Mouse (Mus musculus) midbrain, embryonic 15.5 days (tissue): Measurements from ENCODE around the gene Sort1. TPM values are rescaled to one million over a fixed set of nuclear protein-coding genes. Genes with fewer than 3 reads are reported as not detected.
A peak's percentile ranks its signal among the peaks of the same experiment; 100 is the strongest.

Experiments
- ATAC-seq: fragments of 200-750 bp; cut with Nextera tagmentation; replicated peaks from 2 replicates; pipeline ENCODE4 v1.8.0; 2017; ENCODE audit warnings: moderate TSS enrichment
- H3K27ac ChIP-seq: fragments of 300-500 bp; sonication (generic); 2 replicates; pipeline ENCODE4 v1.5.1; 2015; ENCODE audit warnings: mild to moderate bottlenecking, inconsistent platforms
- H3K27me3 ChIP-seq: fragments of 300-500 bp; sonication (generic); replicated peaks from 2 replicates; pipeline ENCODE4 v1.6.1; 2015; ENCODE audit warnings: inconsistent platforms
- H3K36me3 ChIP-seq: fragments of 300-500 bp; sonication (generic); replicated peaks from 2 replicates; pipeline ENCODE4 v1.6.1; 2015; ENCODE audit warnings: inconsistent platforms
- H3K4me1 ChIP-seq: fragments of 300-500 bp; sonication (generic); 2 replicates; pipeline ENCODE4 v1.6.1; 2015; ENCODE audit warnings: inconsistent platforms
- H3K4me2 ChIP-seq: fragments of 300-500 bp; sonication (generic); 2 replicates; pipeline ENCODE4 v1.6.1; 2015; ENCODE audit warnings: inconsistent platforms, mild to moderate bottlenecking, moderate library complexity
- H3K4me3 ChIP-seq: fragments of 300-500 bp; sonication (generic); 2 replicates; pipeline ENCODE4 v1.5.1; 2015; ENCODE audit warnings: mild to moderate bottlenecking, inconsistent platforms
- H3K9ac ChIP-seq: fragments of 300-500 bp; sonication (generic); 2 replicates; pipeline ENCODE4 v1.6.1; 2015; ENCODE audit warnings: mild to moderate bottlenecking, inconsistent platforms
- H3K9me3 ChIP-seq: fragments of 300-500 bp; sonication (generic); 2 replicates; pipeline ENCODE4 v1.6.1; 2016; ENCODE audit warnings: inconsistent platforms
- WGBS: fragments of 180-500 bp; shearing (Covaris S2); methylation state at CpG from one replicate; pipeline ENCODE4 v1.1.7; 2015; ENCODE audit warnings: mixed read lengths; 5-methylcytosine and 5-hydroxymethylcytosine counted together
- polyA plus RNA-seq: library from polyadenylated mRNA; unstranded; fragments of >200 nt; fragmentation: Nextera tagmentation; extraction: Ambion mirVana; gene quantifications from 2 replicates; pipeline ENCODE4 v1.2.1, GENCODE M21; 2015

Sort1 gene
- polyA plus RNA-seq, 1 experiment from 2014 or later: 22.3 TPM

DNA sequence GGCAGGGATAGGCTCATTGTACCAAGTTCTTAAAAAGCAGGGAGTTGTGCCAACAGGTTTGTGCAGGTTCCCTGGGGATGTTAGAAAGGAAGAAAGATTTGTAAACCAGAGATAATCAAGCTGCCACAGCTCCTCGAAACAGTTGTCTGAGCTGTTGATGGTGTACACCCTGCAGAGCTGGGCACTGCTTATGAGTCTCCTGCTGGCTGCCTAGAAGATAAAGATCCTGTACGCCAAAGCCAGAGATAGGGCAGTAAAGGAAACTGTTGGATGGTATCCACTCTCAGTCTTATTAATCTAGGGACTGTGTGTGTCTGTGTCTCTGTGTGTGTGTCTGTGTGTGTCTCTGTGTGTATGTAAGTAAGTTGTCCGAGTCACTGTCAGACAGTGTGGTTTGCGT, 37.8 kb downstream of the Sort1 start:
- no peak for ATAC-seq
- Histone ChIP-seq H3K9ac (no peak overlapping the region), H3K36me3 (peaks cover 4% of the 10 kb centered on the region; the same call in 1 of the 2 replicates), H3K27ac (no peak overlapping the region), H3K4me3 (no peak overlapping the region), H3K4me2 (no peak overlapping the region), H3K4me1 (no peaks in the 10 kb centered on the region), H3K9me3 (no peaks in the 10 kb centered on the region), H3K27me3 (no peaks in the 10 kb centered on the region)
- WGBS: 74% methylated on average over 4 of the region's 4 CpGs

DNA sequence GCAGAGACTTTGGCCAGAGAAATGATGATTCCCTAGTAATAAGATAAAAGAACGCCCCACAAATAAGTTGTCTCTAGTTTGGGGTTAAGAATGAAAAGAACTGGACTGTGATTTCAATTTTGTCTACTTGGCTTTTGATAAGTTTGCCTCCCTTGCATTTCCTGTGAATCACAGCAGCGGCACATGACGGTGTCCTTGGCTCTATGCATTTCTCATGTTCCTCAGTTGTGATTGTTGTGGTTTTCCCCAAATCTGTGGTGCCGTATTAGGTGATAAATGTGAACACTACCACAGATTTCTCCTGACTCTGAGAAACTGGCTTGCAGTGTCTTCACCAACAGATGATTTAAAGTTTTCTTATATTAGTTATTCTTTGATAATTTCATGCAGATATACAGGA, 38.3 kb downstream of the Sort1 start:
- WGBS: 92% methylated on average over 4 of the region's 4 CpGs
- Histone ChIP-seq H3K27ac (no peak overlapping the region), H3K9me3 (no peaks in the 10 kb centered on the region), H3K27me3 (no peaks in the 10 kb centered on the region), H3K36me3 (peaks cover 4% of the 10 kb centered on the region; the same call in 1 of the 2 replicates), H3K4me3 (no peak overlapping the region), H3K4me1 (no peaks in the 10 kb centered on the region), H3K9ac (no peak overlapping the region), H3K4me2 (no peak overlapping the region)
- no peak for ATAC-seq

DNA sequence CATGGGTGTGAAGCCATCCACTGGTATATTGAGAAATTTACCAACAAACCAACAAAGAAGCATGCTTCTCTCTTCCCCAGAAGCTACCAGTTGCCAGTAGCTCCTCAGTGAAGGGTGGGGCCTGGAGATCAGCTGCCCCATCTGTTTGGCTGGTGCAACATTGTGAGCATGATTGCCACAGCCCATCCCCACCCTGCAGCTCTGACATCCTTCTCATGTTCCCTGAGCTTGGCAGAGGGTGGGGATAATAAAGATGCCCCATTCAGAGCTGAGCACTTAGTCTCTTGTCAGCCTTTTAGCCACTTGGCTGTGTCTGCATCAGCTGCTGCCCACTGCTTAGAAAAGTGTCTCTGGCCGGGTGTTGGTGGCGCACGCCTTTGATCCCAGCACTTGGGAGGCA, 39.1 kb downstream of the Sort1 start:
- Histone ChIP-seq H3K4me2 (no peak overlapping the region), H3K4me3 (no peak overlapping the region), H3K27me3 (no peaks in the 10 kb centered on the region), H3K4me1 (no peaks in the 10 kb centered on the region), H3K36me3 (peaks cover 8% of the 10 kb centered on the region), H3K27ac (no peak overlapping the region), H3K9ac (no peak overlapping the region), H3K9me3 (no peaks in the 10 kb centered on the region)
- WGBS: 83% methylated on average over 3 of the region's 3 CpGs
- ATAC-seq: no peak

DNA sequence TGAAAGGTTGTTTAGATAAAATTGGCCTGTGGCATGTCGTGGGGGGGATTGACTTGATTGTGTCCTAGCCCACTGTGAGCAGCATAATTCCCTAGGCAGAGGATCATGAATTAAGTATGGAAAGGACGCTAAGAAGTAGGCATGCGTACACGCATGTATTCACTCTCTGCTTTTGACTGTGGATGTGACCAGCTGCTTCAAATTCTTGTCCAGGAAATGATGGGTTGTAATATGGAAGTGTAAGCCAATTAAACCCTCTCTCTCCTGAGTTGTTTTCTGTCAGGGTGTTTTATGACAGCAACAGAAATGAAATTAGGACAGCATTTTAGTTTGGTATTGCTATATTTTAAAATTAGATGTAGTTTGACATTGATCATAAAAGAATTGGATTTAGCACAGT, 41.0 kb downstream of the Sort1 start:
- H3K4me3 ChIP-seq: no peak overlapping the region
- no peaks in the 10 kb centered on the region for H3K27me3 ChIP-seq
- WGBS: 74% methylated on average over 4 of the region's 4 CpGs
- no peak overlapping the region for H3K4me2 ChIP-seq
- no peaks in the 10 kb centered on the region for H3K9me3 ChIP-seq
- no peak overlapping the region for H3K9ac ChIP-seq
- no peak for ATAC-seq
- H3K36me3 ChIP-seq: peaks cover 14% of the 10 kb centered on the region
- H3K4me1 ChIP-seq: no peaks in the 10 kb centered on the region
- no peak overlapping the region for H3K27ac ChIP-seq

DNA sequence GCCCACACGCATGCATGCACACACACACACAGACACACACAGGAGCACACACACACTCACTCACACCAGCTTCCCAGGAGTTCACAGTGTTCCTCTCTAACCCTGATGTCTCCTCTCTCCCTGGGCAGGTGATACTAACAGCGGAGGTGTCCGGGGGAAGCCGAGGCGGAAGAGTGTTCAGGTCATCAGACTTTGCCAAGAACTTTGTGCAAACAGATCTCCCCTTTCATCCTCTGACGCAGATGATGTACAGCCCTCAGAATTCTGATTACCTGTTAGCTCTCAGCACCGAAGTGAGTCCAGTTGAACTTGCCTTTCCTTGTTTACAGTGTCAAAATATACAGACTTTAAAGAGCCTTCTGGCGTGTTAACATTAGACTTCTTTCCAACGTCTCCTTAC, 41.6 kb downstream of the Sort1 start:
- Histone ChIP-seq H3K27ac (no peak overlapping the region), H3K4me1 (no peaks in the 10 kb centered on the region), H3K27me3 (no peaks in the 10 kb centered on the region), H3K9me3 (no peaks in the 10 kb centered on the region), H3K4me3 (no peak overlapping the region), H3K9ac (no peak overlapping the region), H3K4me2 (no peak overlapping the region), H3K36me3 (peaks cover 19% of the 10 kb centered on the region)
- no peak for ATAC-seq
- 95% methylated on average over 9 of the region's 9 CpGs for WGBS

DNA sequence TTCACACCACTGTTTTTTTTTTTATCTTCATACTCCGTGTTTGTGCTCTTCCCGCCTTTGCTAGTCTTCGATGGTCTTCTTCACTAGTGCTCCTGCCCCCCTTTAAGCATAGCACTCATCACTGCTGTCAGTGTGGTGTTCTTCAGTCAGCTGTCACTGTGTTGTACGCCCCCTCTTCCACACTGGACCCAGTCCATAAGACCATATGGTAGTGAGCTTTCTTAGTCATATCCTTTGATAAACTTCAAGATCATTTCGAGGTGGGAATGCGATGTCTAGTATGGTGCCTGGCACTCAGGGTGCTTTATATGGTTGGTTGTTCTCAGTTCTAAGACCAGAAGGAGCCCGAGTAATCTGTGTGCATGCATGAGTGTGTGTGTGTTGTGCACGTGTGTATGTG, 43.4 kb downstream of the Sort1 start:
- H3K9ac ChIP-seq: no peak overlapping the region
- no peak overlapping the region for H3K4me2 ChIP-seq
- H3K9me3 ChIP-seq: no peaks in the 10 kb centered on the region
- H3K4me1 ChIP-seq: no peaks in the 10 kb centered on the region
- ATAC-seq: no peak
- no peaks in the 10 kb centered on the region for H3K27me3 ChIP-seq
- H3K4me3 ChIP-seq: no peak overlapping the region
- peaks cover 25% of the 10 kb centered on the region for H3K36me3 ChIP-seq
- 96% methylated on average over 8 of the region's 8 CpGs for WGBS
- H3K27ac ChIP-seq: no peak overlapping the region

DNA sequence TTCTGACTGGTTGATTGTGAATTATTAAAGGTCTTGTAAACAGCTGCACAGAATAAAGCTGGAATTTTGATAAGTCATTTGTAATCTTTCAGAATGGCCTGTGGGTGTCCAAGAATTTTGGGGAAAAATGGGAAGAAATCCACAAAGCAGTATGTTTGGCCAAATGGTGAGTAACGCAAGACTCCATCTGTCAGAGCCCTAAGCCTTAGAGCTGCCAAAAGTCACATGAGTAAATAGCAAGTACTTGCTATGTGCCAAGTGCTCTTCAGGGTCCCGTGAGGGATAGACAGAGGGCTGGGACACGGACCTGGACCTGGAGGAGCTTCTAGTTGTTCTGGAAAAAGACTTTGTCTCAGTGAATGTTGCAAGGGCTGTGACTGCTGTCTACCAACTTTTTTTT, 44.0 kb downstream of the Sort1 start:
- no peak overlapping the region for H3K4me3 ChIP-seq
- H3K4me1 ChIP-seq: no peaks in the 10 kb centered on the region

DNA sequence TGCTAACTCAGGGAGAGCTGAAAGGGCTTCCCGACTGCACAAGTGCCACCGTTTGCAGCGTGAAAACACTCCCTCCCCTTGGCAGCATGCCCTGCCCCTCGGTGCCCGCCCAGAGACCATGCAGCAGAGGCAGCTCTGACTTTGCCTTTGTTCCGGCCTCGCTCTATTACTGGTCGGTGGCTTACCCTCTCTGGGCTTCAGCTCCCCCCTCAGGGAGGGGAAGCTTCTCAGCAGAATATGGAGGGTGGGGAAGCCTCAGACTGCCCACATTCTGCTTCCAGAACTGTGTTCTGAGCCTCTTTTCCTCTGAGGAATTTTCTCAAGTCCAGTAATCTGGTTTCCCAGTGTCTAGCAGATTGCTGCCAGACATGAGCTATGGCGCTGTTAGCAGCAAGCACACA, 44.6 kb downstream of the Sort1 start:
- H3K9ac ChIP-seq: no peak overlapping the region
- no peak overlapping the region for H3K27ac ChIP-seq
- ATAC-seq: 0 out of 2 replicates have a peak, but pooled peaks have one; percentile 48
- no peaks in the 10 kb centered on the region for H3K9me3 ChIP-seq
- WGBS: 50% methylated on average over 9 of the region's 9 CpGs
- H3K4me1 ChIP-seq: no peaks in the 10 kb centered on the region
- no peaks in the 10 kb centered on the region for H3K27me3 ChIP-seq
- no peak overlapping the region for H3K4me2 ChIP-seq
- peaks cover 33% of the 10 kb centered on the region for H3K36me3 ChIP-seq
- H3K4me3 ChIP-seq: no peak overlapping the region

More for the DNA sequence above, 44.0 kb downstream of the Sort1 start:
- ATAC-seq: no peak
- Histone ChIP-seq H3K4me2 (no peak overlapping the region), H3K27me3 (no peaks in the 10 kb centered on the region), H3K36me3 (peaks cover 31% of the 10 kb centered on the region), H3K9me3 (no peaks in the 10 kb centered on the region), H3K27ac (no peak overlapping the region), H3K9ac (no peak overlapping the region)
- WGBS: 82% methylated on average over 3 of the region's 3 CpGs

DNA sequence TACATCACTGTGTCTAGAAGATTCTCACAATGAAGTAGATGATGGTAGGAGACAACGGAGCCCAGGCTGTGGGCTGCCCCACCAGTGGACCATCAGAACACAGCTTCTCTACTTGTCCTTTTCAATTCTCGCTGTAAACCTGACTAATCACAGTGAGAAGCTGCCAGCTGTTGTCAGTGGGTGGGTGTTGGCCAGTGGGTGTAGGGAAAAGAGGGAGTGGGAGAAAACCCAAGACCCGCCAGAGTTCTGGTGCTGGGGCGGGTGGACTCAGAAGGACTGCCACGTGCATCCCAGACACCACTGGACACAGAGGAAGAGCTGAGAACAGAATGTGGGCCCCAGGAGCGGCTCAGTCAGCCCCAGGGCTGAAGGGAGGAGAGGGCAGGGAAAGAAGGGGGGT, 46.9 kb downstream of the Sort1 start:
- 96% methylated on average over 6 of the region's 6 CpGs for WGBS
- no peak overlapping the region for H3K4me3 ChIP-seq
- H3K9ac ChIP-seq: no peak overlapping the region
- H3K9me3 ChIP-seq: no peaks in the 10 kb centered on the region
- no peak overlapping the region for H3K4me2 ChIP-seq
- no peaks in the 10 kb centered on the region for H3K4me1 ChIP-seq
- ATAC-seq: no peak
- no peak overlapping the region for H3K27ac ChIP-seq
- no peaks in the 10 kb centered on the region for H3K27me3 ChIP-seq
- H3K36me3 ChIP-seq: peaks cover 41% of the 10 kb centered on the region

DNA sequence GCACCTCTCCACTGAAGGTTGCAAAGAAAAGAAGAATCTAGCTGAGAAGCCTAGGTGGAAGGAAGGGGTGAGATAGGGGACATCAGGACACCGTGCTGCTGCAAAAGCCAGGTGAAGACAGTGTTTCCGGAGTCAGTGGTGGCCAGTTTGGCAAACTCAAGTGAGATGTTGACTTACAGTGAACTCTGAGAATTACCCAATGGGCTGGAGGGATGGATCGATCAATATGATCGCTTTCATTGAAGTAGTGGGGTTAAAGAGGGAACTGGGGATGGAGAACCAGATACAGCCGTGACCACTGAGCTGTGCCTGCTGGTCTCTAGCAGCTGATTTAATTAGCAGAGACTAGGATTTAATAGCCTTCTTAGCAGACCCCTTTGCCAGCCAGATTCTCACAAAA, 53.0 kb downstream of the Sort1 start:
- Histone ChIP-seq H3K9me3 (no peaks in the 10 kb centered on the region), H3K36me3 (peaks cover 60% of the 10 kb centered on the region), H3K4me2 (no peak overlapping the region), H3K27ac (no peak overlapping the region), H3K27me3 (no peaks in the 10 kb centered on the region), H3K4me1 (no peaks in the 10 kb centered on the region), H3K9ac (no peak overlapping the region), H3K4me3 (no peak overlapping the region)
- no peak for ATAC-seq
- 94% methylated on average over 5 of the region's 5 CpGs for WGBS

DNA sequence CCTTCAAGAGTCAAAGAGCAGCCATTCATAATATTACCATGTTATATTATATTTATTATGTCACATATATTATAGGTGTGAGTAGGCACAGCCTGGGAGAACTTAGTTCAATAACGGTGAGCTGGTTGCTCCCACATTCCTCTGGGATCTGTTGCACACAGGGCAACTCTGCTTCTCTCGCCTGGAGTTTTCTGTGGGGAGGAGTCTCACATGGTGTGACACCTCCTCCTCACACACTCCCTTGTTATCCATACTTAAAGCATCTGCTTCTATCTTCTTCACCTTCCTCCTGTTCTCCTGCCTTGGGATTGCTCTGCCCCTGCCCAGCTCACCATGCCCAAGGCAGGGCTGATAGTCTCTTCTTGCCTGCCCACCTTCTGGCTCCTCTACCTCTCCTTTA, 57.2 kb downstream of the Sort1 start:
- Histone ChIP-seq H3K9ac (no peak overlapping the region), H3K36me3 (peaks cover 63% of the 10 kb centered on the region), H3K4me3 (no peak overlapping the region), H3K27ac (no peak overlapping the region), H3K27me3 (no peaks in the 10 kb centered on the region), H3K4me2 (no peak overlapping the region), H3K9me3 (no peaks in the 10 kb centered on the region), H3K4me1 (no peaks in the 10 kb centered on the region)
- no peak for ATAC-seq
- WGBS: 82% methylated on average over 2 of the region's 2 CpGs

DNA sequence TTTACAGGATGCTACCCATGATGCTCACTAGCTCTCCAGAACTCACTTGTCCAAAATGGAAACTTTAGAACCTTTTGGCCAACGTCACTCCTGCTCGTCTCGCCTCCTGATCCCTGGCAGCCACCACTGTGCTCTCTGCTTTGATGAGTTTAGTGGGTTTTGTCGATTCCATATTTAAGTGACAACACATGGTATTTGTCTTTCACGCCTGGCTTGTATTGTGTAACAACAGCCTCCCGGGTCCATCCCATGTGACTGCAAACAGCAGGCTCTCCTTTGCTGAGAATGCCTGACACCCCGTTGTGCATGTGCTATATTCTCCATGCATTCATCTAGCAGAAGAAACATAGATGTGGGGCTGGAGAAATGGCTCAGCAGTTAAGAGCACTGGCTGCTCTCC, 58.3 kb downstream of the Sort1 start:
- Histone ChIP-seq H3K4me3 (no peak overlapping the region), H3K4me2 (no peak overlapping the region), H3K4me1 (no peaks in the 10 kb centered on the region), H3K27me3 (no peaks in the 10 kb centered on the region), H3K27ac (no peak overlapping the region), H3K36me3 (peaks cover 68% of the 10 kb centered on the region), H3K9ac (no peak overlapping the region), H3K9me3 (no peaks in the 10 kb centered on the region)
- ATAC-seq: no peak
- 79% methylated on average over 7 of the region's 7 CpGs for WGBS

DNA sequence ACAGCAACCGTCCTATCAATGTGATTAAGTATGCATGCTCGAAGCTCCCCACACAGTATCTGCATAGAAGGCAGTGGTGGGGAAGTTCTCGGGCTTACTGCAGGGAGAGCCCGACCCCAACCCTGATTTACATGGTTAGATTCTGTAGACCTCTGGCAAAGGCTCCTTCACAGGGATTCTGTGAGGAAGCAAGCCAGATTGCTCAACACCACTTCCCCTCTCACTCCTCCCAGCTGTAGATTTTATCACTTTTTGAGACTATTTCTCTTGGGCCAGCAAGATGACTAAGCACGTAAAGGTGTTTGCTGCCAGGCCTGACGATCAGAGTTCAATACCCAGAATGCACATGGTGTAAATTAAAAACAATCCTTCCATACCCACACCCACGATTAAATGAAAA, 62.0 kb downstream of the Sort1 start:
- 88% methylated on average over 7 of the region's 7 CpGs for WGBS
- Histone ChIP-seq H3K27me3 (no peaks in the 10 kb centered on the region), H3K4me1 (no peaks in the 10 kb centered on the region), H3K27ac (no peak overlapping the region), H3K9me3 (no peaks in the 10 kb centered on the region), H3K4me2 (no peak overlapping the region), H3K9ac (no peak overlapping the region), H3K36me3 (peaks cover 70% of the 10 kb centered on the region), H3K4me3 (no peak overlapping the region)
- no peak for ATAC-seq

DNA sequence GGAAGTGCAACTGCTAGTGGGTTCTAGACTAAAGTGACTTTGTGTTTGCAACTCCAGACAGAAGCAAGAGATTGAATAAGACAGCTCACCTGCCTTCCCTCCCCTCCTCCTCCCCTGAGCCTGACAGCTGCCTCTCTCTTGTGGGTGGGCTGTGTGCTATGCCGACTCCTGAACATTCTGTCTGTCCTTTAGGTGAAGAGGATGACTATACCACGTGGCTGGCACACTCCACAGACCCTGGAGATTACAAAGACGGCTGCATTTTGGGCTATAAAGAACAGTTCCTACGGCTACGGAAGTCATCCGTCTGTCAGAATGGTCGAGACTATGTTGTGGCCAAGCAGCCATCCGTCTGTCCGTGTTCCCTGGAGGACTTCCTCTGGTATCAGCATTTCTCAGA, 64.5 kb downstream of the Sort1 start:
- peaks cover 66% of the 10 kb centered on the region for H3K36me3 ChIP-seq
- ATAC-seq: no peak
- no peaks in the 10 kb centered on the region for H3K9me3 ChIP-seq
- no peak overlapping the region for H3K4me3 ChIP-seq
- no peaks in the 10 kb centered on the region for H3K27me3 ChIP-seq
- no peak overlapping the region for H3K9ac ChIP-seq
- no peak overlapping the region for H3K4me2 ChIP-seq
- WGBS: 87% methylated on average over 9 of the region's 9 CpGs
- no peaks in the 10 kb centered on the region for H3K4me1 ChIP-seq
- H3K27ac ChIP-seq: no peak overlapping the region
